Mouse (Mus musculus) effector memory CD4-positive, alpha-beta T cell, adult 5 months (primary cell): ENCODE data around the gene Arhgap20. TPM values are rescaled to one million over a fixed set of nuclear protein-coding genes. Genes with fewer than 3 reads are reported as not detected.

Experiments used
- polyA plus RNA-seq: library from polyadenylated mRNA; unstranded; fragments of 100-300 nt; shearing (Covaris generic); gene quantifications from one replicate; pipeline ENCODE4 v1.2.1, GENCODE M21; 2017

The Arhgap20 gene
- polyA plus RNA-seq, result 0.41 TPM

GRCm38 (mm10) chr9:51764921-51765416 is at the start of gene Arhgap20:
Arhgap20 (plus strand) TSS chr9:51765337.

Other genes with a start within 250 kb of the Arhgap20 start
- gene Fdx1, start 198.2 kb downstream of the Arhgap20 start, polyA plus RNA-seq, result 23.1 TPM